9 mouse cellular contexts compared by ENCODE assay signal in the genomic region with DNA sequence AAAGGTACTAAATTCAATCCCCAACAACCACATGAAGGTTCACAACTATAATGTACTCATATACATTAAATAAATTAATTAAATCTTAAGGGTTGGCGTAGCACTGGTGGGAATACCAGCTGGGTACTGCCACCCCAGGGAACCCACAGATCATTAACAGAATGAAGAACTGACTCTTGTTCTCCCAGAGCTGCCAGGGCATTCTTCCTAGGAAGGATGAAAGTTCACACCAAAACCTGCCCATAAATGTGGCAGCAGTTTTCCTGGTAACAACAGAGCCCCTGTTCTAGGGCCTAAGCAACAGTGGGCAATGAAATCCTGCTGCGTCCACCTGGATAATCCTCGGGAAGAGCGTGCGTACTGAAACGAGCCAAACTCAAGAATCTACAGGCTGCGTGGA. TPM values are rescaled to one million over a fixed set of nuclear protein-coding genes. Genes with fewer than 3 reads are reported as not detected.
DNase-seq lines count a peak whose midpoint lies in the region; ATAC-seq lines count a peak whose summit lies in the region.
"Had no signal": no experiment of that assay in that cellular context is flagged by ENCODE, and none has a peak within 500 bp of the region (broad histone marks: within the 10 kb centered on the region; RNA-seq: fewer than 3 reads in every experiment).

No protein-coding gene starts in this region.

- peaks cover 81% of the 10 kb centered on the region for H3K4me1 ChIP-seq in megakaryocyte, embryonic 14.5 days
- peaks cover 14% of the 10 kb centered on the region; the same call in 1 of the 2 replicates for H3K4me1 ChIP-seq in forebrain, embryonic 14.5 days (ENCODE audit: control insufficient read depth, insufficient read depth, low read length)
- peaks cover 31% of the 10 kb centered on the region for H3K4me1 ChIP-seq in limb, embryonic 15.5 days
- peaks cover 30% of the 10 kb centered on the region for H3K4me1 ChIP-seq in stomach, embryonic 16.5 days (ENCODE audit: control insufficient read depth, insufficient read depth, low read length)

- H3K27ac ChIP-seq in forebrain, embryonic 14.5 days (ENCODE audit: low read depth, low read length), result peak overlapping the region; percentile 79; the same call in 1 of the 2 replicates
- H3K27ac ChIP-seq in limb, embryonic 15.5 days, result peak overlapping the region; percentile 75; the same call in 1 of the 2 replicates
- 0 out of 2 replicates have a peak overlapping the region, but pooled peaks have one; percentile 63 for H3K27ac ChIP-seq in stomach, embryonic 16.5 days (ENCODE audit: low read length)

- H3K4me3 ChIP-seq in megakaryocyte, embryonic 14.5 days (replicated peaks), result peak overlapping the region; percentile 96
- H3K4me3 ChIP-seq in forebrain, embryonic 14.5 days (ENCODE audit: low read depth, low read length), result peak overlapping the region; percentile 70
- H3K4me3 ChIP-seq in limb, embryonic 15.5 days, result peak overlapping the region; percentile 74
- peak overlapping the region; percentile 74 for H3K4me3 ChIP-seq in stomach, embryonic 16.5 days (replicated peaks; ENCODE audit: low read length)

- WGBS in forebrain, embryonic 14.5 days, result 13% methylated on average over 7 of the region's 7 CpGs
- WGBS in limb, embryonic 15.5 days, result 18% methylated on average over 7 of the region's 7 CpGs
- 20% methylated on average over 7 of the region's 7 CpGs for WGBS in stomach, embryonic 16.5 days

- no peak for ATAC-seq in megakaryocyte, adult 5-6 weeks (ENCODE audit: poor library complexity, severe bottlenecking)
- no peak for ATAC-seq in forebrain, embryonic 14.5 days
- no peak for ATAC-seq in limb, embryonic 15.5 days (ENCODE audit: insufficient number of reproducible peaks, low FRiP score, low TSS enrichment, low read depth)
- ATAC-seq in stomach, embryonic 16.5 days (ENCODE audit: insufficient read depth, low FRiP score), result no peak

- H3K9me3 ChIP-seq in megakaryocyte, embryonic 14.5 days, result no peaks in the 10 kb centered on the region
- no peaks in the 10 kb centered on the region for H3K9me3 ChIP-seq in forebrain, embryonic 14.5 days (replicated peaks; ENCODE audit: control insufficient read depth, low read length)
- H3K9me3 ChIP-seq in limb, embryonic 15.5 days, result no peaks in the 10 kb centered on the region
- no peaks in the 10 kb centered on the region for H3K9me3 ChIP-seq in stomach, embryonic 16.5 days (replicated peaks; ENCODE audit: control insufficient read depth, low read length)

- H3K36me3 ChIP-seq in megakaryocyte, embryonic 14.5 days (replicated peaks; ENCODE audit: low read length), result peaks cover 47% of the 10 kb centered on the region
- H3K36me3 ChIP-seq in forebrain, embryonic 14.5 days (ENCODE audit: control insufficient read depth, insufficient read depth, low read length), result peaks cover 13% of the 10 kb centered on the region
- H3K36me3 ChIP-seq in limb, embryonic 15.5 days, result peaks cover 24% of the 10 kb centered on the region
- H3K36me3 ChIP-seq in stomach, embryonic 16.5 days (ENCODE audit: control insufficient read depth, insufficient read depth, low read length), result 0 out of 2 replicates have a peak, but pooled peaks cover 4% of the 10 kb centered on the region

- DNase-seq in forebrain, embryonic 14.5 days (ENCODE audit: low spot score), result no peak
- DNase-seq in cerebellum, adult 18-20 months, result no peak
- DNase-seq in T-cell, adult 2 months (ENCODE audit: low spot score), result no peak
- DNase-seq: right cerebral cortex, adult 18-20 months had no signal

- H3K4me2 ChIP-seq in forebrain, embryonic 14.5 days (ENCODE audit: low read length), result peak overlapping the region; percentile 94
- peak overlapping the region; percentile 98 for H3K4me2 ChIP-seq in limb, embryonic 15.5 days
- H3K4me2 ChIP-seq in stomach, embryonic 16.5 days (ENCODE audit: low read depth, low read length), result peak overlapping the region; percentile 89

- peak overlapping the region; percentile 77 for H3K9ac ChIP-seq in forebrain, embryonic 14.5 days (ENCODE audit: low read length)
- H3K9ac ChIP-seq in limb, embryonic 15.5 days, result peak overlapping the region; percentile 55
- H3K9ac ChIP-seq in stomach, embryonic 16.5 days (ENCODE audit: low read length), result peak overlapping the region; percentile 76

- H3K27me3 ChIP-seq in megakaryocyte, embryonic 14.5 days (replicated peaks), result peaks cover 10% of the 10 kb centered on the region
- H3K27me3 ChIP-seq in forebrain, embryonic 14.5 days (replicated peaks; ENCODE audit: control insufficient read depth, insufficient read depth, low read length), result no peaks in the 10 kb centered on the region
- H3K27me3 ChIP-seq in limb, embryonic 15.5 days, result no peaks in the 10 kb centered on the region
- no peaks in the 10 kb centered on the region for H3K27me3 ChIP-seq in stomach, embryonic 16.5 days (ENCODE audit: control insufficient read depth, insufficient read depth, low read length)

RNA-seq across cellular contexts. Expression of a gene that starts 0.9 kb away (rescaled TPM):
- polyA plus RNA-seq in megakaryocyte, embryonic 14.5 days (2012; ENCODE audit: insufficient read depth, low replicate concordance), result 66.0 and 142 TPM in 2 replicates
- 9.8 and 10.3 TPM in 2 replicates for total RNA-seq in megakaryocyte, adult 5-6 weeks (2015)
- 15.2 and 15.6 TPM in 2 replicates for total RNA-seq in megakaryocyte, adult 5-6 weeks (2017)
- polyA plus RNA-seq in forebrain, embryonic 14.5 days (2014; fragmentation: Nextera tagmentation; extraction: Ambion mirVana), result 41.8 and 51.9 TPM in 2 replicates
- polyA plus RNA-seq in limb, embryonic 15.5 days (2015; fragmentation: Nextera tagmentation; extraction: Ambion mirVana), result 36.8 and 37.3 TPM in 2 replicates
- 40.3 and 40.7 TPM in 2 replicates for polyA plus RNA-seq in stomach, embryonic 16.5 days (2015; fragmentation: Nextera tagmentation; extraction: Ambion mirVana)

RNA-seq across cellular contexts. Expression of a gene that starts 9.6 kb away (rescaled TPM):
- 3,699 and 12,582 TPM in 2 replicates for polyA plus RNA-seq in megakaryocyte, embryonic 14.5 days (2012; ENCODE audit: insufficient read depth, low replicate concordance)
- 547 and 634 TPM in 2 replicates for total RNA-seq in megakaryocyte, adult 5-6 weeks (2015)
- total RNA-seq in megakaryocyte, adult 5-6 weeks (2017), result 285 and 337 TPM in 2 replicates
- polyA plus RNA-seq in forebrain, embryonic 14.5 days (2014; fragmentation: Nextera tagmentation; extraction: Ambion mirVana), result 33.5 and 39.3 TPM in 2 replicates
- 183 and 190 TPM in 2 replicates for polyA plus RNA-seq in limb, embryonic 15.5 days (2015; fragmentation: Nextera tagmentation; extraction: Ambion mirVana)
- polyA plus RNA-seq in stomach, embryonic 16.5 days (2015; fragmentation: Nextera tagmentation; extraction: Ambion mirVana), result 241 and 270 TPM in 2 replicates

RNA-seq across cellular contexts. Expression of a gene that starts 18.2 kb away (rescaled TPM):
- polyA plus RNA-seq in megakaryocyte, embryonic 14.5 days (2012; ENCODE audit: insufficient read depth, low replicate concordance), result 2.8 and 8.0 TPM in 2 replicates
- 0.09 and 0.25 TPM in 2 replicates for total RNA-seq in megakaryocyte, adult 5-6 weeks (2015)
- not detected in 2 replicates for total RNA-seq in megakaryocyte, adult 5-6 weeks (2017)
- not detected in 2 replicates for polyA plus RNA-seq in forebrain, embryonic 14.5 days (2014; fragmentation: Nextera tagmentation; extraction: Ambion mirVana)
- 0.84 and 3.3 TPM in 2 replicates for polyA plus RNA-seq in limb, embryonic 15.5 days (2015; fragmentation: Nextera tagmentation; extraction: Ambion mirVana)
- 0.59 and 1.2 TPM in 2 replicates for polyA plus RNA-seq in stomach, embryonic 16.5 days (2015; fragmentation: Nextera tagmentation; extraction: Ambion mirVana)
- polyA plus RNA-seq: brain, embryonic 14.5 days had no signal

RNA-seq across cellular contexts. Expression of a gene that starts 20.5 kb away (rescaled TPM):
- polyA plus RNA-seq in megakaryocyte, embryonic 14.5 days (2012; ENCODE audit: insufficient read depth, low replicate concordance), result 0.68 TPM in 1 of 2 replicates, not detected in the other
- total RNA-seq in megakaryocyte, adult 5-6 weeks (2015), result not detected in 2 replicates
- total RNA-seq in megakaryocyte, adult 5-6 weeks (2017), result not detected in 2 replicates
- not detected in 2 replicates for polyA plus RNA-seq in forebrain, embryonic 14.5 days (2014; fragmentation: Nextera tagmentation; extraction: Ambion mirVana)
- polyA plus RNA-seq in limb, embryonic 15.5 days (2015; fragmentation: Nextera tagmentation; extraction: Ambion mirVana), result 0.22 TPM in 1 of 2 replicates, not detected in the other
- polyA plus RNA-seq in stomach, embryonic 16.5 days (2015; fragmentation: Nextera tagmentation; extraction: Ambion mirVana), result not detected in 2 replicates

RNA-seq across cellular contexts. Expression of a gene that starts 33.5 kb away (rescaled TPM):
- 86.9 and 219 TPM in 2 replicates for polyA plus RNA-seq in megakaryocyte, embryonic 14.5 days (2012; ENCODE audit: insufficient read depth, low replicate concordance)
- total RNA-seq in megakaryocyte, adult 5-6 weeks (2015), result 42.0 and 48.6 TPM in 2 replicates
- total RNA-seq in megakaryocyte, adult 5-6 weeks (2017), result 50.8 and 59.5 TPM in 2 replicates
- polyA plus RNA-seq in forebrain, embryonic 14.5 days (2014; fragmentation: Nextera tagmentation; extraction: Ambion mirVana), result 28.8 and 32.2 TPM in 2 replicates
- 49.4 and 51.0 TPM in 2 replicates for polyA plus RNA-seq in limb, embryonic 15.5 days (2015; fragmentation: Nextera tagmentation; extraction: Ambion mirVana)
- 31.3 and 36.4 TPM in 2 replicates for polyA plus RNA-seq in stomach, embryonic 16.5 days (2015; fragmentation: Nextera tagmentation; extraction: Ambion mirVana)

Comparison
In these comparisons a context has a peak if more than half of its experiments do, and no peak if none do; other contexts are left out.
1. RNA of a gene that starts 9.6 kb away (polyA plus RNA-seq): 3,699 to 12,582 TPM in megakaryocyte, embryonic 14.5 days; 241 to 270 TPM in stomach, embryonic 16.5 days, 183 to 190 TPM in limb, embryonic 15.5 days and 33.5 to 39.3 TPM in forebrain, embryonic 14.5 days; every median in the first group is over 10 times any median in the second.
2. Peak in every context shown above with its lines, with median percentiles within 50 percentile points of each other: H3K4me3 ChIP-seq, H3K27ac ChIP-seq, H3K4me2 ChIP-seq and H3K9ac ChIP-seq.